Mouse (Mus musculus) hindbrain, embryonic 11.5 days (tissue): ENCODE measurements around the gene Stx8. TPM values are rescaled to one million over a fixed set of nuclear protein-coding genes. Genes with fewer than 3 reads are reported as not detected.
A peak's percentile ranks its signal among the peaks of the same experiment; 100 is the strongest.

ENCODE experiments used
- ATAC-seq: fragments of 200-750 bp; cut with Nextera tagmentation; 2 replicates; pipeline ENCODE4 v1.8.0; 2017; ENCODE audit warnings: mild to moderate bottlenecking, moderate TSS enrichment, moderate library complexity; ENCODE audit not compliant: low FRiP score
- DNase-seq: peaks from one replicate; pipeline ENCODE4 v3.0.0-alpha.2; 2015; ENCODE audit warnings: low spot score
- H3K27ac ChIP-seq: fragments of 300-500 bp; sonication (generic); 2 replicates; pipeline ENCODE4 v1.5.1; 2014; ENCODE audit warnings: mild to moderate bottlenecking, low read depth, low read length
- H3K27me3 ChIP-seq: fragments of 300-500 bp; sonication (generic); 2 replicates; pipeline ENCODE4 v1.6.1; 2014; ENCODE audit warnings: mild to moderate bottlenecking, low read length, moderate library complexity, mixed read lengths; ENCODE audit not compliant: control insufficient read depth, insufficient read depth
- H3K36me3 ChIP-seq: fragments of 300-500 bp; sonication (generic); 2 replicates; pipeline ENCODE4 v1.6.1; 2014; ENCODE audit warnings: mild to moderate bottlenecking, low read length, moderate library complexity, mixed read lengths; ENCODE audit not compliant: control insufficient read depth, insufficient read depth
- H3K4me1 ChIP-seq: fragments of 300-500 bp; sonication (generic); replicated peaks from 2 replicates; pipeline ENCODE4 v1.6.1; 2014; ENCODE audit warnings: low read length, mixed read lengths; ENCODE audit not compliant: control insufficient read depth, insufficient read depth
- H3K4me2 ChIP-seq: fragments of 300-500 bp; sonication (generic); replicated peaks from 2 replicates; pipeline ENCODE4 v1.6.1; 2014; ENCODE audit warnings: mild to moderate bottlenecking, low read depth, low read length
- H3K4me3 ChIP-seq: fragments of 300-500 bp; sonication (generic); 2 replicates; pipeline ENCODE4 v1.5.1; 2014; ENCODE audit warnings: low read depth, low read length
- H3K9ac ChIP-seq: fragments of 300-500 bp; sonication (generic); 2 replicates; pipeline ENCODE4 v1.6.1; 2014; ENCODE audit warnings: low read depth, low read length
- H3K9me3 ChIP-seq: fragments of 300-500 bp; sonication (generic); 2 replicates; pipeline ENCODE4 v1.6.1; 2016; ENCODE audit warnings: low read length; ENCODE audit not compliant: control insufficient read depth
- WGBS: fragments of 180-500 bp; shearing (Covaris S2); extraction: QIAGEN DNeasy Blood & Tissue Kit; methylation state at CpG from one replicate; pipeline ENCODE4 v1.1.7; 2014; 5-methylcytosine and 5-hydroxymethylcytosine counted together
- polyA plus RNA-seq: library from polyadenylated mRNA; unstranded; fragments of >200 nt; fragmentation: Nextera tagmentation; extraction: Ambion mirVana; gene quantifications from 2 replicates; pipeline ENCODE4 v1.2.1, GENCODE M21; 2014

Gene Stx8
- 63.0 and 65.6 TPM in 2 replicates for polyA plus RNA-seq

DNA sequence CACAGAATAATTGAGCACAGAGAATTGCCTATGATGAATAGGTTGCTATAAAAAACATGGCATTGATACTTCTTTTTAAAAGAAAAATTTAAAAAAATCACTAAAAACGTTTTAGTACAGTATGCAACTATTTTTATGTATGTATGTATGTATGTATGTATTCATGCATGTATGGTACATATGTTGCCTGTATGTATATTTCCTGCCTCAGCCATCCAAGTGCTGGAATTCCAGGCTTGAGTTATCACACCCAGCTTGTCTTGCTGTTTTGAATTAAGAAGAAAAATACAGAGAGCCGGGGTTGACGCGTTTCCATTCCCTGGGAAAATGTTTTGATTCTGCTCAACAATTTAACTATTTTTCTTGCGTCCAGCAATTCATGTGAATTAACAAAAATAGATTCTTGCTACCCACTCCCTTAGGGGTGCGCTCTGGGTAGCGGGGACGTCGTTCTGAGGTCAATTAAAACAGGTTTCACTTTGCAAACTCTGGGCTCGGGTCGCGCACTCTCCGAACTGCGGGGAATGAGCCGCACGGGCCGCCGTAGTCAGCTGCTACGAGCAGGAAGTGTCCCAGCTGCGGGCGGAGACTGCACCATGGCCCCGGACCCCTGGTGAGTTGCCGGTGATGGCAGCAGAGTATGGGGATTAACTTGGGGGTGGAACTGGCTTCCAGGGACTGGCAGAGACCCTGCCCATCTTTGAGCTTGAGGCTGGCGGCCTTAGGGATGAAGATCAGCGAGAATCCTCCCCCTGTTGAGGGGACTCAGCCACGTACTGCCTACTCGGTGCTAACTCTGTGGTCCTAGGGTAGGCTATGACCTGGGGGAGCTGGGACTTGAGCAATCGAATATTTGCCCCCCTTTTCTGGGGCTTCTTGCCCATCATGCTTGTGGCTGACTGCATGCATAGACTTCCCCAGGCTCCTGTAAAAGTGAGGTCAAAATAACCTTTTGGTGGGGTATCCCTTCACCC, at the start of gene Stx8:
Gene Stx8, plus strand, starts transcription at position 289 of the 974 bp plus-strand sequence.
- no peak within 1 kb of the TSS for H3K27ac ChIP-seq
- peak within 1 kb of the TSS; percentile 70 for H3K4me2 ChIP-seq
- H3K9me3 ChIP-seq = no peaks in the 10 kb centered on the region
- ATAC-seq (peak; percentile 77), DNase-seq (peak; percentile 94)
- H3K27me3 ChIP-seq = no peaks in the 10 kb centered on the region
- 0 out of 2 replicates have a peak, but pooled peaks cover 2% of the 10 kb centered on the region for H3K36me3 ChIP-seq
- H3K9ac ChIP-seq = peak within 1 kb of the TSS; percentile 64
- WGBS = 1% methylated on average over 28 of the region's 28 CpGs
- no peaks in the 10 kb centered on the region for H3K4me1 ChIP-seq
- peak within 1 kb of the TSS; percentile 63 for H3K4me3 ChIP-seq

- H3K4me1 ChIP-seq = no peaks in the 10 kb centered on the region
- ATAC-seq = no peak
- 83% methylated on average over 3 of the region's 3 CpGs for WGBS
Observed at GRCm38 (mm10) chr11:67917126-67917525, 48.9 kb upstream of the Stx8 start.

GRCm38 (mm10) chr11:67919593-67919992, 46.4 kb upstream of the Stx8 start:
- H3K9me3 ChIP-seq = no peaks in the 10 kb centered on the region
- H3K9ac ChIP-seq = no peak overlapping the region
- H3K4me3 ChIP-seq = no peak overlapping the region
- no peaks in the 10 kb centered on the region for H3K4me1 ChIP-seq
- H3K36me3 ChIP-seq = no peaks in the 10 kb centered on the region
- H3K27ac ChIP-seq = no peak overlapping the region
- H3K4me2 ChIP-seq = no peak overlapping the region
- ATAC-seq = no peak
- no peak for DNase-seq
- peaks cover 19% of the 10 kb centered on the region for H3K27me3 ChIP-seq
- WGBS = 85% methylated on average over 5 of the region's 5 CpGs

More at GRCm38 (mm10) chr11:67917126-67917525, 48.9 kb upstream of the Stx8 start:
- no peak overlapping the region for H3K4me2 ChIP-seq
- no peak overlapping the region for H3K9ac ChIP-seq
- H3K27me3 ChIP-seq = peaks cover 19% of the 10 kb centered on the region
- DNase-seq = no peak
- no peak overlapping the region for H3K4me3 ChIP-seq
- no peak overlapping the region for H3K27ac ChIP-seq
- no peaks in the 10 kb centered on the region for H3K36me3 ChIP-seq
- no peaks in the 10 kb centered on the region for H3K9me3 ChIP-seq

DNA sequence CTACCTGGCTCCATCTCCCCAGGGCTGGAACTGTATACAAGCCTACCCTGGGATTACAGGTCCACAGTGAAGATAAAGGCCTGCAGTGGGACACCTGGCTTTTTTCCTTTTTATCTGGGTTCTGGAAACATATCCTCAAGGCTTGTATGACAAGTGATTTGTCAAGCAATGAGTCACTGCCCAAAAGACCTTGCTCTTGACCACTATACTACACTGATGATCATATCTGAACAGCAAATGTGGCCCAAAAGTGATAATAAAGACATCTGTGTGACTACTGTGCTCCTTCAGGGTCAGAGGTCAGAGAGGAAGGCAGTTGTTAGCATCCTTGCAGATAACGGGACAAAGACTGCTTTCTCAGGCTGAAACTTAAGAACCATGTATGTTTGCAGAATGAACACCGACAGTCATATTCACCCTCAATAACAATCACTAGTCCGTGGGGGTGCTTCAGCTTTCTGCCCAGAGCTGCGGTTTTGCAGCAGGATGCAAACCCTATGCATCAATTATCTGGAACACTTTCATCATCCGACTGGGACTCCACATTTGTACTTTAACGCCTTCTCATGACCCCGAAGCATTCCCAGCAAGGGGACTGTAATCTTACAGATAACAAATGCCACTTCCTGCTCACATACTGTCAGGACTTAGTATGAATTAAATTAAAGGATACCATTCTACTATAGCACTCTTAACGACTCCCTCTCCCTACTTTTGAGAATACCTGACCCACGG, 45.6 kb upstream of the Stx8 start:
- DNase-seq = no peak
- no peaks in the 10 kb centered on the region for H3K9me3 ChIP-seq
- no peak overlapping the region for H3K4me2 ChIP-seq
- H3K4me1 ChIP-seq = no peaks in the 10 kb centered on the region
- no peak overlapping the region for H3K4me3 ChIP-seq
- no peaks in the 10 kb centered on the region for H3K36me3 ChIP-seq
- WGBS = 47% methylated on average over 9 of the region's 9 CpGs
- no peak for ATAC-seq
- no peak overlapping the region for H3K9ac ChIP-seq
- H3K27me3 ChIP-seq = peaks cover 19% of the 10 kb centered on the region
- H3K27ac ChIP-seq = no peak overlapping the region

GRCm38 (mm10) chr11:67921091-67921826, 44.7 kb upstream of the Stx8 start:
- no peak overlapping the region for H3K27ac ChIP-seq

DNA sequence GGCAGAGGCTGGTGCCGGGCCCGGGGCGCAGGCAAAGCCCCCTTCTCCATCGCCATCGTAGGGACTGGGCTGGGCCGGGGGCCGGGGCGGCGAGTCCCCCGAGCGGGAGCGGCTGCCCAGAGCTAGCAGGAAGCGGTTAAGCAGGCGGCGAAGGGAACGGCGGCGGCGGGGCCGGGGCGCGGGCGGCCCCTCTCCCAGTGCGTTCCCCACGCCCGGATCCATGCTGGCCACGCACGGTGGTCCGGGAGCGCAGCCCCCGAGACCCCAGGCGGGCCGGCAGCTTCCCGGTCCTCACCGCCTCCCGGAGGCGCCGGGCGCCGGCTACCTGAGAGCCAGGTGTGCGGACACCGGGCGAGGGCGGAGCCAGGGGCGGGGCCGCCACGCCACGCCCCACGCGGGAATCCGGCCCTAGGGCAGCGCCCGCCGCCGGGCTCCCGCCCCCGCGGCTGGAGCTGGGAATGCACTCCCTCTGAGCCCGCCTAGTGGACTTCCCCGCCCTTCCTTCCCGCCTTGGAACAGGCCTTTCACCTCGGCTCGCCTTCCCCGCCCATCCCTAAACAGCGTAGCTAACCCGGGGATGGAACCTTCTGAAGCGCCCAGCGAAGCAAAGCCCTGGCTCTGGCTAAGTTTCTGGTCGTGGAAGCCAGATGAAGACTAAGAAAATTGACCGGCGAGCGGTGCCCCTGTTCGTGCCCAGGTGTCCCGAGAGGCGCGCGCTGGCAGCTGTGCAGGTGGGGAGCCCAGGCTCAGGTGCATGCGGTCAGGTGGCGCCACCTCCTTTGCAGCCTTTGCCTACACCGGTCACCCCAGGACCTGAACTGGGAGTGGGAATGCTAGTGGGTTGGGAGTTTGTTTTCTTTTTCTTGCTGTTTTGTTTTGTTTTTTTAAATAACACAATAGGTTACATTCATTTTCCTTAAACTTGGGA, 43.9 kb upstream of the Stx8 start, which contains the start of gene Usp43:
Gene Usp43, minus strand, starts transcription at position 327 of the 928 bp plus-strand sequence.
- Histone ChIP-seq H3K4me1 (no peaks in the 10 kb centered on the region), H3K27ac (no peak within 1 kb of the TSS), H3K9me3 (no peaks in the 10 kb centered on the region), H3K36me3 (no peaks in the 10 kb centered on the region), H3K4me2 (peak within 1 kb of the TSS; percentile 100), H3K4me3 (peak within 1 kb of the TSS; percentile 78), H3K27me3 (peaks cover 19% of the 10 kb centered on the region), H3K9ac (peak within 1 kb of the TSS; percentile 61)
- WGBS = under 1% methylated on average over 76 of the region's 80 CpGs
- DNase-seq (peak; percentile 72), ATAC-seq (peak; percentile 63)

More at GRCm38 (mm10) chr11:67921091-67921826, 44.7 kb upstream of the Stx8 start:
- Histone ChIP-seq H3K36me3 (no peaks in the 10 kb centered on the region), H3K4me3 (peak overlapping the region; percentile 78), H3K9me3 (no peaks in the 10 kb centered on the region), H3K4me1 (no peaks in the 10 kb centered on the region), H3K27me3 (peaks cover 19% of the 10 kb centered on the region), H3K4me2 (peak overlapping the region; percentile 100), H3K9ac (peak overlapping the region; percentile 61)
- 2% methylated on average over 47 of the region's 47 CpGs for WGBS
- peak; percentile 70 for DNase-seq
- ATAC-seq = peak; percentile 33; the same call in 1 of the 2 replicates

DNA sequence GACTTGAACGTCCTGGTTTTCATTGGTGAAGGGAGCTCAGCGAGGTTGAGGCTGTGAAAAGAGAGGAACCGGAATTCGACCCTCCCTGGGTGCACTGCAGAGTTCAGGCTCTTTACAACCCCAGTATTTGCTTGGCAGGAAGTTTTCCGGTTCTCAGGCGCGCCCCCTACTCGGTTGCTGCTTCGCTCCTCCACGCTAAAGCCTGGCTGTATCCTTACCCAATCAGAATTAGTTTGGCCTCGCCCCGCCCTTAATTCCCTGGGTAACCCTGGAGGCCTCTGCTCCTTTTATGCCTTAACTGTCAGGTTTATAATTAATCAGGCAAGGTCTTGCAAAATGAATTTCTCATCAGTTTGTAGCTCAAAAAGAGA, 43.3 kb upstream of the Stx8 start:
- no peaks in the 10 kb centered on the region for H3K9me3 ChIP-seq
- H3K27ac ChIP-seq = no peak overlapping the region
- no peak overlapping the region for H3K9ac ChIP-seq
- no peaks in the 10 kb centered on the region for H3K36me3 ChIP-seq
- peak; percentile 79 for DNase-seq
- peak; percentile 79 for ATAC-seq
- 0% methylated on average over 12 of the region's 12 CpGs for WGBS
- H3K27me3 ChIP-seq = peaks cover 19% of the 10 kb centered on the region
- peak overlapping the region; percentile 100 for H3K4me2 ChIP-seq
- peak overlapping the region; percentile 78 for H3K4me3 ChIP-seq
- H3K4me1 ChIP-seq = no peaks in the 10 kb centered on the region
